Mouse (Mus musculus) megakaryocyte progenitor cell, adult 5-6 weeks (primary cell): Measurements from ENCODE around the gene Hip1r. TPM values are rescaled to one million over a fixed set of nuclear protein-coding genes. Genes with fewer than 3 reads are reported as not detected.

ENCODE experiments used
- ATAC-seq: replicated peaks from 2 replicates; pipeline ENCODE4 v1.8.0; 2016; ENCODE audit warnings: mild to moderate bottlenecking, moderate TSS enrichment, inconsistent platforms; ENCODE audit not compliant: poor library complexity
- total RNA-seq, 2 experiments: library from RNA; stranded (forward) in 1 of 2; stranded (reverse) in 1 of 2; fragments of 157-497, 149-512 nt in 1 of 2; fragments of 200-1000 nt in 1 of 2; gene quantifications; 2 replicates each; pipeline versions ENCODE4 v1.2.3 to v1.2.4; 2015 to 2017

Gene Hip1r
- total RNA-seq, 2 experiments from 2014 or later: 4.9 to 14.2 TPM

GRCm38 (mm10) chr5:123972453-123972852 lies 975 bp upstream of the Hip1r start:
- no peak for ATAC-seq

DNA sequence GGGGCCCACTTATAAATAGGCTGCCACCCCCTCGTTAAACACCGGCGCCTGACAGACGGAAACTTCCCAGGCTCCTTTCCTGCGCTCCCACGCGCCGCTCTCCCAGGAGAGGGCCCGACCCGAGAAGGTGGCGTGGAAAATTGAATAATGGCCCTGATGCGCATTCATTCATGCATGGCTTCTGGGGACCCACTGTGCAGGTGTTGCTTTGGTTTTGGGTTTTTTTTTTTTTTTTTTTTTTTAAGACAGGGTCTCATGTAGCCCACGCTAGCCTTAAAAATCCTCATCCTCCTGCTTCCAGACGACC lies 704 bp downstream of the Hip1r start:
- ATAC-seq: no peak

- ATAC-seq: peak; percentile 59
Measured at GRCm38 (mm10) chr5:123974616-123975111, 1.2 kb downstream of the Hip1r start.

DNA sequence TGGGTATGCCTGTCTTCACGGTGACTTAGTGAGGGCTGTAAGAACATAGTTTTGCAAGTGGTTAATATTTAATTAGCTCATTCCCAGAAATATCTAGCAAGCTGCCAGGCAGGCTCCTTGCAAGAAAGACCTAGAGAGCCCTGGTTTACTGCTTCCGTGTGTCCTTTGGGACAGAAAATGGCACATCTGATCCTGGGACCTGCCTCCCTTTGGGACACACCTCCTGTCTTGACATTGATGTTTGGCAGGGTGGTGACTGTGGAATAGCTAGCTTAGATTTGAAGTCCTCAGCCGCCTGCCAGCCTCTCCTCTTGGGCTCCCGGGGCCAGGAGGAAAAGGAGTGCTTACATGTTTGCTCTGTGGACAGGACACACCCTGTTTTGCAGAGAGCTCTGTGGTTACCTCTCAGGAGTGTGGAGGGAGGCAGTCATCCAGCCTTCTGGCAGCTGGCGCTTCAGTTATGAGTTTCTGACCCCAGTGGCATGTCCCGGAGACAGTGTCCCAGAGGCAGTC lies 2.3 kb downstream of the Hip1r start:
- ATAC-seq: no peak

GRCm38 (mm10) chr5:123977231-123977630 lies 3.8 kb downstream of the Hip1r start:
- ATAC-seq: no peak

DNA sequence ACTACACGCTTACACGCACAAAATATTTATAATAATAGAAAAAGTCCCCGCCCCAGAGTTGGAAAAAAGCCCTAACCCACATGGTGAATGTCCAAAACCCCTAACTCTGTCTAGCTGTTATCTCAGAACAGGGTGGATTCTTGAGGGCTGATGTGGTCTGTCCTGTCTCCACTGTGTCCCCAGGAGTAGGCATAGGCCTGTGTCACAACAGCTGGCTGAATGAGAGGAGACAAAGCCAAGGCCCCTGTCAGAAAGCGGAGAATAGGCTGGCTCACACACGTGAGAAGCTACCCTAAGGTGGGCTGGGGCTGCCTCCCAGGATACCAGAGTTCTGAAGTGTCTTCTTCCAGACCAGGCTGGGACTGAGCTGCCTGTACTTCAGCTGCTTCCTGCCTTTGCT lies 4.7 kb downstream of the Hip1r start:
- 0 out of 2 replicates have a peak, but pooled peaks have one; percentile 10 for ATAC-seq

DNA sequence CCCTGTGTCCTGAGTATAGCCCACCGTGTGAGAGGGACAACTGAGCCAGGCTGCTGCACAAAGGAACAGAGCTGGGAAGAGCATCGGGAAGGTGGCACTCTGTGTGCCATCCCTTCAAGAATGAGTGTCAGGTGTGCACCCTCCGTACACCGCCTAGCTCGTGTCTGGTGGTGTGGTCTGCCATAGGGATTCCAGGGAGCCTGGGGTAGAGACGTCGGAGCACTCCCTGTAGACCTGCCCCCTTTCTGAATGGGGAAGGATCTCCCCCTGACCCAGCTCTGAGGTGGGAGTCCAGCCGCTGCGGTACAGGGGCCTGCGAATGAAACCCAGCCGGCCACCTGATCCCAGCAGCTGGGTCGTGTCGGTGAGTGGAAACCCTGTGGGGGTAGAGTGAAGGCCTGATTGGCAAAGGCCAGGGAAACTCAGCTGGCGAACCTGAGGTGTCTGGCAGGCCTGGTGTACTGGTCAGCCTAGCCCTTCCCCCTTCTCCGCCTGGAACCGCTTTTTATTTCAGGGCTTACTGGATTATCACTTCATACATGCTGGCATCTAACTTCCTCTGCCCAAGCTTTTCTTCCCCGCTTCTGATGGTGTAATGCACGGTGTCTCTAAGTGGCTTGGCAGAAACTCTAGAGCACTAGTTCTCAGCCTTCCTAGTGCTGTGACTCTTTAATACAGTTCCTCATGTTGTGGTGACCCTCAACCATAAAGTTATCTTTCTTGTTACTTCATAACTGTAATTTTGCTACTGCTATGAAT lies 6.0 kb downstream of the Hip1r start:
- ATAC-seq: peak; percentile 45

GRCm38 (mm10) chr5:123979980-123980369 lies 6.5 kb downstream of the Hip1r start:
- ATAC-seq: no peak

- no peak for ATAC-seq
Measured at GRCm38 (mm10) chr5:123980521-123981249, 7.3 kb downstream of the Hip1r start.

- no peak for ATAC-seq
Measured at GRCm38 (mm10) chr5:123981250-123981554, 7.8 kb downstream of the Hip1r start.

GRCm38 (mm10) chr5:123982838-123983237 lies 9.4 kb downstream of the Hip1r start:
- no peak for ATAC-seq

DNA sequence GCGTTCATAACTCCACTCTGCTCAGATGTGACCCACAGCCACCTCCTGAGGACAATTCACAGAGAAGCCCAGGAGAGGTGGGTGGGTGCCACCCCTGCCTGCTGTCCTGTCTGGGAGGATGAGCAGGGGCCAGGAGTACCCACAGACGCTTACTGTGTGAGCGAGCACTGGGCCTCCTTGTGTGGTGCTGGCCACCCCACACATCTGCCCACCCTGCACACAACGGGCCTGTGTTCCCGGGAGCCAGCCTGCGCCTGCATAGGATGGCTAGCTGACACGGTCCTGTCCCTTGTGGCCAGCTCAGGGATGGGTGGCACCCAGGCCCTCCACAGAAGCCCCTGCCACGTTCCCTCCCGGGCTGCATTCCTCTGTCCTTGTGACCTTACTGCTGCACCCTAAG lies 12.0 kb downstream of the Hip1r start:
- no peak for ATAC-seq

DNA sequence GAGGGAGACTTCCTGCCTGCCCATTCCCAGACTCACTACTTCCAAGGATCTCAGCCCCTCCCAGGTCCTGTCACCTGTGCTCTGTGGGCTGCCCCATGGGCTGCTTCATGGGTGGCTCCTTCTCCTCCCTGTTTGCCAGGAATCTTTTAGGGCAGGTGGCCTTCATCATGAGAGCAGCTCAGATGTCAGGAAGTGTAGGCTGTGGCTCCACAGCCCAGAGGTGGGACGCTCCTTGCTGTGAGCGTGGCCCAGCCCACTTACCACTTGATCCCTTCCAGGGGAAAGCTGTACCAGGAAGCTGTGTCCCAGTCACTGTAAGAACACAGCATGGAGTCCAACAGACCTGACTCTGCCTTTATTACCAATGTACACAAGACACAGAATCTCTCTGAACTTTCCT lies 13.5 kb downstream of the Hip1r start:
- no peak for ATAC-seq

DNA sequence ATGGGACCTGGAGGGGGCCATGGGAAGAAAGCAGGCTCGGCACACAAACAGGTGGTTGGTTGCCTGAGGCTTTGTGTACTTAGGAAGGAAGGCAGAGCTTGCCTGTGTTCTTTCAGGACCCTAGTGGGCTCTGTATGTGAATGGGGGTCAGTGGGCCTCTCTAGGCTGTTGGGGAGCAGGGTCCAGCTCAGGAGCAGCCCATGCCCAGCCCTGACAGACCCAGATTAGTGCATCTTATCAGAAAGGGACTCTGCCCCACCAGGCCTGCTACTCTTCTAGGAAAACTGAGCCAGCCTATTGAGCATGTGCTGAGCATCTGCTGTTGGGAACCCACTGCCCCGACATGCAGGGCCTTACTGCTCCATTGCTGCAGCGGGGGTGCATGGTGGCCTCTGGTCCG lies 14.1 kb downstream of the Hip1r start:
- ATAC-seq: no peak

- no peak for ATAC-seq
Measured at GRCm38 (mm10) chr5:123989941-123990885, 16.8 kb downstream of the Hip1r start.

DNA sequence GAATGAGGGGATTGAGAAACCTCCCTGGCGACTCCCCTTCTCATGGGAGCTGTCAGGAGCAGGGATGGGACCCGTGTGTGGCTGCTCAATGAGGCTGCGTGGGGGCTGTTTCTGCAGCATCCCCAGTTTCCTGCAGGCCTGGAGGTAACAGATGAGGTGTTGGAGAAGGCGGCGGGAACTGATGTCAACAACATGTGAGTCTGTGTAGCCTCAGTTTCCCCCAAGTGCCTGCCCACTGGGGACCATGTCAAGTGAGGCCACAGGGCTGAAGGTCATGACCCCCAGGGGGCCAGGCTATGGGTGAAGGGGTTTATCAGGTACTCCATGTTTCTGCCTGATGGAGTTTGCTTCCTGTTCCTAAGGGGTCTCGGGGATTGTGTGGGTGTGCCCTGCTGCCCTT lies 17.9 kb downstream of the Hip1r start:
- no peak for ATAC-seq

- peak; percentile 58 for ATAC-seq
Measured at GRCm38 (mm10) chr5:123992193-123992637, 18.8 kb downstream of the Hip1r start.

- ATAC-seq: peak; percentile 77
Measured at GRCm38 (mm10) chr5:123992794-123993193, 19.4 kb downstream of the Hip1r start.

DNA sequence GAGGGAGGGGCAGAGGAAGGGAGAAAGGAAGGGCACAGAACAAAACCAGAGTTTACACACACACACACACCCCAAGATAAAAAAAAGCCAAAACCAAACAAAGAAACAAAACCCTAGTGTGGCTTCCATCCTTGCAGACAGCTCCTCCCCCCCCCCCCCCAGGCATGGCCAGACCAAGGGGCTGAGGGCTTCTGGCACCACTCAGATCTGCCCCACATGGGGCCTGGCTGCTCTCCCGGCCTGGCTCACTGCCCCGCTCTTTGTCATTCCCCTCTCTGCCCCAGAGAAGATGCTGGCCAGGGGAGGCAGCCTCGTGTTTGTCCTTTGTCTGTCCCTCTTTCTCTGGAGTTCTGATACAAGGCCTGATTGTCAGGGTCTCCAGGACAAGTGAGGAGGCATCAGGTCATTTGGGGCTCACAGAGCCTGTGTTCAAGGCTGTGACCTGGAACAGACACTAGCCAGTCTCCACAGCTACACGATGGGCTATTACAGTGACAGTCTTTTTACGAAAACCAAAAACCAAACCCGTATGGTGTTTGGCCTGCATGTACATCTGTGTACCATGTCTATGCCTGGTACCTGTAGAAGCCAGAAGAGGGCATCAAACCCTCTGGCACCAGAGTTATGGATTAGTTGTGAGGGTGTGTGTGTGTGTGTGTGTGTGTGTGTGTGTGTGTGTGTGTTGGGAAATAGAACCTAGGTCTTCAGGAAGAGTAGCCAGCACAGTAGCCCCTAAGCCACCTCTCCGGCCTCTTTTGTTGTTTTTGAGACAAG lies 20.0 kb downstream of the Hip1r start:
- ATAC-seq: no peak

DNA sequence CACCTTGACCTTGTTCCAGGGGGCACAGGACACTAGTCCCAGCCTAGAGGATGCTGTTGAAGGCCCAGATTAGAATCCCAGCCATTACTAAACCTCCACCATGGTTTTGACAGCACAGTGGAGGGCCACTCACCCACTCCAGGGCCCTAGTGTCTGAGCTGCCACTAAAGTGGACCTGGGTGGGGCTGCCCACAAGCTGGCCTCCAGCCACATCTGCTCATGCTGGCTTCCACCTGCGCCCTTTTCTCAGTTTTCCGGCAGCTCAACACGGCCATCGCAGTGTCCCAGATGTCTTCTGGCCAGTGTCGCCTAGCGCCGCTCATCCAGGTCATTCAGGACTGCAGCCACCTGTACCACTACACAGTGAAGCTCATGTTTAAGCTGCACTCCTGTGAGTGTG lies 21.0 kb downstream of the Hip1r start:
- ATAC-seq: no peak
